Mouse (Mus musculus): ENCODE measurements around the gene Tnpo1.

GRCm38 (mm10) chr13:98922806-98923205 lies 3.4 kb downstream of the Tnpo1 start:
- no peak for TF ChIP-seq CTCF (IDR thresholded peaks at IDR 0.05; ENCODE audit: low read depth, low read length)
- TF ChIP-seq POLR2A (IDR thresholded peaks at IDR 0.05; ENCODE audit: insufficient read depth, low read length) = no peak
